7 mouse cellular contexts compared by ENCODE assay signal in genomic region chr14:21981462-21981861, GRCm38 (mm10). TPM values are rescaled to one million over a fixed set of nuclear protein-coding genes. Genes with fewer than 3 reads are reported as not detected.
A peak's percentile ranks its signal among the peaks of the same experiment; 100 is the strongest.
DNase-seq lines count a peak whose midpoint lies in the region; ATAC-seq and TF ChIP-seq lines count a peak whose summit lies in the region.

No protein-coding gene starts in this region.

- DNase-seq in adrenal gland, postnatal 36 days, result peak; percentile 91 to 92
- peak; percentile 90 for DNase-seq in embryonic facial prominence, embryonic 10.5 days (ENCODE audit: low spot score)
- DNase-seq in heart, adult 8-10 months (ENCODE audit: low spot score), result peak; percentile 67
- DNase-seq in kidney, adult 2 months, result peak; percentile 90
- peak; percentile 75 for DNase-seq in liver

- H3K9ac ChIP-seq in midbrain, embryonic 16.5 days (ENCODE audit: low read depth, low read length), result no peak overlapping the region

- peak; percentile 76 for TF ChIP-seq CTCF in kidney, adult 2 months (conservative IDR thresholded peaks at IDR 0.05; ENCODE audit: insufficient read depth, insufficient read length, low read depth, low read length)
- TF ChIP-seq CTCF in testis, adult 2 months (IDR thresholded peaks at IDR 0.05; ENCODE audit: control insufficient read depth, insufficient read depth, insufficient replicate concordance, low read depth, low read length), result peak; percentile 66; the same call in 1 of the 2 replicates

- peak overlapping the region; percentile 85 for H3K4me3 ChIP-seq in embryonic facial prominence, embryonic 10.5 days
- H3K4me3 ChIP-seq in kidney, adult 2 months (ENCODE audit: insufficient read depth, low read depth, low read length), result peak overlapping the region; percentile 31; the same call in 1 of the 2 replicates
- H3K4me3 ChIP-seq in midbrain, embryonic 16.5 days (ENCODE audit: low read depth, low read length), result 0 out of 2 replicates have a peak overlapping the region, but pooled peaks have one; percentile 9
- H3K4me3 ChIP-seq in testis, adult 2 months (ENCODE audit: control insufficient read depth, low read depth, low read length), result no peak overlapping the region

- H3K4me2 ChIP-seq in midbrain, embryonic 16.5 days (ENCODE audit: low read length), result peak overlapping the region; percentile 38; the same call in 1 of the 2 replicates

- H3K36me3 ChIP-seq in embryonic facial prominence, embryonic 10.5 days (replicated peaks), result peaks cover 17% of the 10 kb centered on the region
- peaks cover 16% of the 10 kb centered on the region for H3K36me3 ChIP-seq in kidney, adult 2 months (ENCODE audit: control insufficient read depth, insufficient read depth, low read length)
- no peaks in the 10 kb centered on the region for H3K36me3 ChIP-seq in midbrain, embryonic 16.5 days (ENCODE audit: control insufficient read depth, insufficient read depth, low read length)
- H3K36me3 ChIP-seq in testis, adult 2 months (ENCODE audit: control insufficient read depth, insufficient read depth, low read length), result no peaks in the 10 kb centered on the region

- ATAC-seq in midbrain, embryonic 16.5 days, result peak; percentile 64

- under 1% methylated on average over 22 of the region's 22 CpGs for WGBS in embryonic facial prominence, embryonic 10.5 days
- WGBS in kidney, adult 2 months, result 2% methylated on average over 22 of the region's 22 CpGs
- WGBS in midbrain, embryonic 16.5 days, result 1% methylated on average over 19 of the region's 22 CpGs

- peaks cover 64% of the 10 kb centered on the region for H3K27me3 ChIP-seq in embryonic facial prominence, embryonic 10.5 days (replicated peaks; ENCODE audit: low read depth, poor library complexity, severe bottlenecking)
- H3K27me3 ChIP-seq in kidney, adult 2 months (replicated peaks; ENCODE audit: control insufficient read depth, insufficient read depth, low read length), result no peaks in the 10 kb centered on the region
- peaks cover 12% of the 10 kb centered on the region; the same call in 1 of the 2 replicates for H3K27me3 ChIP-seq in midbrain, embryonic 16.5 days (ENCODE audit: control insufficient read depth, insufficient read depth, low read depth, low read length)
- peaks cover 3% of the 10 kb centered on the region for H3K27me3 ChIP-seq in testis, adult 2 months (ENCODE audit: control insufficient read depth, insufficient read depth, low read length)

- TF ChIP-seq POLR2A in kidney, adult 2 months (IDR thresholded peaks at IDR 0.05; ENCODE audit: low read depth, low read length), result peak; percentile 26
- TF ChIP-seq POLR2A in testis, adult 2 months (IDR thresholded peaks at IDR 0.05; ENCODE audit: control insufficient read depth, low read depth, low read length), result no peak

- H3K27ac ChIP-seq in embryonic facial prominence, embryonic 10.5 days (replicated peaks), result peak overlapping the region; percentile 44; the same call in 1 of the 2 replicates
- H3K27ac ChIP-seq in kidney, adult 2 months (ENCODE audit: insufficient read depth, low read depth, low read length), result no peak overlapping the region
- H3K27ac ChIP-seq in midbrain, embryonic 16.5 days (ENCODE audit: low read length), result no peak overlapping the region
- no peak overlapping the region for H3K27ac ChIP-seq in testis, adult 2 months (ENCODE audit: control insufficient read depth, insufficient read depth, low read depth, low read length)

- H3K9me3 ChIP-seq in embryonic facial prominence, embryonic 10.5 days, result peaks cover 2% of the 10 kb centered on the region; the same call in 1 of the 2 replicates
- H3K9me3 ChIP-seq in midbrain, embryonic 16.5 days (replicated peaks; ENCODE audit: control insufficient read depth, low read length, poor library complexity, severe bottlenecking), result peaks cover 4% of the 10 kb centered on the region

- H3K4me1 ChIP-seq in embryonic facial prominence, embryonic 10.5 days, result peaks cover 44% of the 10 kb centered on the region
- H3K4me1 ChIP-seq in kidney, adult 2 months (ENCODE audit: control insufficient read depth, insufficient read depth, low read length), result no peaks in the 10 kb centered on the region
- peaks cover 29% of the 10 kb centered on the region for H3K4me1 ChIP-seq in midbrain, embryonic 16.5 days (ENCODE audit: control insufficient read depth, insufficient read depth, low read length)
- H3K4me1 ChIP-seq in testis, adult 2 months (ENCODE audit: control insufficient read depth, insufficient read depth, low read length), result peaks cover 25% of the 10 kb centered on the region

RNA-seq across cellular contexts. Expression of gene Zfp503, which starts 7.9 kb away (rescaled TPM):
- 10 to 100 TPM; 23.4 to 30.3 TPM for total RNA-seq in adrenal gland, postnatal 36 days (2021)
- polyA plus RNA-seq in embryonic facial prominence, embryonic 10.5 days (2016; fragmentation: Nextera tagmentation; extraction: Ambion mirVana), result 9.7 and 12.5 TPM in 2 replicates
- total RNA-seq in heart, adult 8-10 months (2022), result 1 to 10 TPM; 1.9 to 2.2 (median 2.2) TPM
- 56.9 and 85.8 TPM in 2 replicates for polyA plus RNA-seq in kidney, adult 2 months (2012; rRNA removed)
- 4.0 and 4.4 TPM in 2 replicates for polyA plus RNA-seq in midbrain, embryonic 16.5 days (2015; fragmentation: Nextera tagmentation; extraction: Ambion mirVana)
- polyA plus RNA-seq in testis, adult 2 months (2012; rRNA removed), result 0.43 and 1.4 TPM in 2 replicates

RNA-seq across cellular contexts. Expression of gene Lrmda, which starts 38.0 kb away (rescaled TPM):
- 1 to 10 TPM; 5.2 to 7.2 TPM for total RNA-seq in adrenal gland, postnatal 36 days (2021)
- polyA plus RNA-seq in embryonic facial prominence, embryonic 10.5 days (2016; fragmentation: Nextera tagmentation; extraction: Ambion mirVana), result 0.85 and 0.88 TPM in 2 replicates
- total RNA-seq in heart, adult 8-10 months (2022), result 1 to 10 TPM; 1.8 to 3.0 (median 2.4) TPM
- 3.3 TPM in 2 replicates for polyA plus RNA-seq in kidney, adult 2 months (2012; rRNA removed)
- polyA plus RNA-seq in midbrain, embryonic 16.5 days (2015; fragmentation: Nextera tagmentation; extraction: Ambion mirVana), result 0.34 TPM in 1 of 2 replicates, not detected in the other
- 1.6 and 2.1 TPM in 2 replicates for polyA plus RNA-seq in testis, adult 2 months (2012; rRNA removed)
